Mouse (Mus musculus) bone marrow, adult 2 months (tissue): Measurements from ENCODE around the gene Pard3.

Experiments
- CTCF ChIP-seq: fragments of 200-500 bp; IDR thresholded peaks from 2 replicates; pipeline ENCODE4 v1.5.1; 2011; ENCODE audit warnings: low read length, control low read depth; ENCODE audit not compliant: control insufficient read depth, insufficient read depth
- POLR2A ChIP-seq: fragments of 200-500 bp; IDR thresholded peaks from 2 replicates; pipeline ENCODE4 v1.6.1; 2011; ENCODE audit warnings: low read depth, mild to moderate bottlenecking, control low read depth, low read length, borderline replicate concordance; ENCODE audit not compliant: control insufficient read depth

- TF ChIP-seq POLR2A (no peak), CTCF (no peak)
Observed at GRCm38 (mm10) chr8:127638232-127639087, 574.8 kb downstream of the Pard3 start.
